Mouse (Mus musculus) midbrain, embryonic 14.5 days (tissue): Measurements from ENCODE around the gene Tmem158. TPM values are rescaled to one million over a fixed set of nuclear protein-coding genes. Genes with fewer than 3 reads are reported as not detected.

Source experiments
- ATAC-seq: fragments of 200-750 bp; cut with Nextera tagmentation; 2 replicates; pipeline ENCODE4 v1.8.0; 2017; ENCODE audit warnings: moderate number of reproducible peaks, moderate library complexity; ENCODE audit not compliant: low FRiP score, low TSS enrichment
- DNase-seq: peaks from one replicate; pipeline ENCODE4 v3.0.0-alpha.2; 2015
- H3K27ac ChIP-seq: fragments of 300-500 bp; sonication (generic); replicated peaks from 2 replicates; pipeline ENCODE4 v1.5.1; 2014; ENCODE audit warnings: mild to moderate bottlenecking, low read depth, low read length, moderate library complexity
- H3K27me3 ChIP-seq: fragments of 300-500 bp; sonication (generic); 2 replicates; pipeline ENCODE4 v1.6.1; 2014; ENCODE audit warnings: low read length, control low read depth, mixed read lengths; ENCODE audit not compliant: control insufficient read depth, insufficient read depth
- H3K36me3 ChIP-seq: fragments of 300-500 bp; sonication (generic); 2 replicates; pipeline ENCODE4 v1.6.1; 2014; ENCODE audit warnings: low read length, control low read depth; ENCODE audit not compliant: control insufficient read depth, insufficient read depth
- H3K4me1 ChIP-seq: fragments of 300-500 bp; sonication (generic); 2 replicates; pipeline ENCODE4 v1.6.1; 2014; ENCODE audit warnings: mild to moderate bottlenecking, antibody characterized with exemption, low read length, control low read depth; ENCODE audit not compliant: control insufficient read depth, insufficient read depth
- H3K4me2 ChIP-seq: fragments of 300-500 bp; sonication (generic); 2 replicates; pipeline ENCODE4 v1.6.1; 2014; ENCODE audit warnings: mild to moderate bottlenecking, low read length, moderate library complexity
- H3K4me3 ChIP-seq: fragments of 300-500 bp; sonication (generic); replicated peaks from 2 replicates; pipeline ENCODE4 v1.5.1; 2014; ENCODE audit warnings: low read depth, low read length
- H3K9ac ChIP-seq: fragments of 300-500 bp; sonication (generic); replicated peaks from 2 replicates; pipeline ENCODE4 v1.6.1; 2014; ENCODE audit warnings: mild to moderate bottlenecking, low read length, moderate library complexity
- H3K9me3 ChIP-seq: fragments of 300-500 bp; sonication (generic); 2 replicates; pipeline ENCODE4 v1.6.1; 2016; ENCODE audit warnings: low read length, control low read depth, mixed read lengths; ENCODE audit not compliant: control insufficient read depth
- WGBS: fragments of 180-500 bp; shearing (Covaris S2); extraction: QIAGEN DNeasy Blood & Tissue Kit; methylation state at CpG from one replicate; pipeline ENCODE4 v1.1.7; 2014; 5-methylcytosine and 5-hydroxymethylcytosine counted together
- polyA plus RNA-seq: library from polyadenylated mRNA; unstranded; fragments of >200 nt; fragmentation: Nextera tagmentation; extraction: Ambion mirVana; gene quantifications from 2 replicates; pipeline ENCODE4 v1.2.1, GENCODE M21; 2014

Tmem158 gene
- polyA plus RNA-seq, 1 experiment from 2014 or later, result 26.6 TPM

- no peak overlapping the region for H3K9ac ChIP-seq
- no peak for ATAC-seq
- peaks cover 4% of the 10 kb centered on the region; the same call in 1 of the 2 replicates for H3K4me1 ChIP-seq
- H3K4me3 ChIP-seq, result no peak overlapping the region
- H3K4me2 ChIP-seq, result no peak overlapping the region
- no peaks in the 10 kb centered on the region for H3K9me3 ChIP-seq
- 97% methylated on average over 5 of the region's 5 CpGs for WGBS
- DNase-seq, result no peak
- H3K36me3 ChIP-seq, result no peaks in the 10 kb centered on the region
- no peak overlapping the region for H3K27ac ChIP-seq
- H3K27me3 ChIP-seq, result no peaks in the 10 kb centered on the region
These were observed 20.3 kb downstream of the Tmem158 start for GRCm38 (mm10) chr9:123240271-123240670.

- no peak for ATAC-seq
- no peaks in the 10 kb centered on the region for H3K27me3 ChIP-seq
- no peak overlapping the region for H3K27ac ChIP-seq
- WGBS, result 73% methylated on average over 2 of the region's 2 CpGs
- H3K36me3 ChIP-seq, result no peaks in the 10 kb centered on the region
- no peaks in the 10 kb centered on the region for H3K9me3 ChIP-seq
- DNase-seq, result no peak
- H3K9ac ChIP-seq, result no peak overlapping the region
- no peak overlapping the region for H3K4me3 ChIP-seq
- peaks cover 4% of the 10 kb centered on the region; the same call in 1 of the 2 replicates for H3K4me1 ChIP-seq
- H3K4me2 ChIP-seq, result no peak overlapping the region
These were observed 20.9 kb downstream of the Tmem158 start for GRCm38 (mm10) chr9:123239651-123240050.

- no peaks in the 10 kb centered on the region for H3K9me3 ChIP-seq
- no peaks in the 10 kb centered on the region for H3K36me3 ChIP-seq
- ATAC-seq, result no peak
- 46% methylated on average over 4 of the region's 4 CpGs for WGBS
- no peak for DNase-seq
- H3K27me3 ChIP-seq, result no peaks in the 10 kb centered on the region
- H3K4me1 ChIP-seq, result peaks cover 4% of the 10 kb centered on the region; the same call in 1 of the 2 replicates
- no peak overlapping the region for H3K4me3 ChIP-seq
- no peak overlapping the region for H3K27ac ChIP-seq
- no peak overlapping the region for H3K4me2 ChIP-seq
- H3K9ac ChIP-seq, result no peak overlapping the region
These were observed 22.1 kb downstream of the Tmem158 start for GRCm38 (mm10) chr9:123238256-123239045.

- no peaks in the 10 kb centered on the region for H3K36me3 ChIP-seq
- no peaks in the 10 kb centered on the region for H3K27me3 ChIP-seq
- DNase-seq, result no peak
- H3K4me3 ChIP-seq, result no peak overlapping the region
- WGBS, result 38% methylated on average over 2 of the region's 2 CpGs
- no peak overlapping the region for H3K9ac ChIP-seq
- H3K4me2 ChIP-seq, result no peak overlapping the region
- no peaks in the 10 kb centered on the region for H3K9me3 ChIP-seq
- H3K4me1 ChIP-seq, result peaks cover 4% of the 10 kb centered on the region; the same call in 1 of the 2 replicates
- no peak overlapping the region for H3K27ac ChIP-seq
- no peak for ATAC-seq
These were observed 22.8 kb downstream of the Tmem158 start for GRCm38 (mm10) chr9:123237739-123238138.

DNA sequence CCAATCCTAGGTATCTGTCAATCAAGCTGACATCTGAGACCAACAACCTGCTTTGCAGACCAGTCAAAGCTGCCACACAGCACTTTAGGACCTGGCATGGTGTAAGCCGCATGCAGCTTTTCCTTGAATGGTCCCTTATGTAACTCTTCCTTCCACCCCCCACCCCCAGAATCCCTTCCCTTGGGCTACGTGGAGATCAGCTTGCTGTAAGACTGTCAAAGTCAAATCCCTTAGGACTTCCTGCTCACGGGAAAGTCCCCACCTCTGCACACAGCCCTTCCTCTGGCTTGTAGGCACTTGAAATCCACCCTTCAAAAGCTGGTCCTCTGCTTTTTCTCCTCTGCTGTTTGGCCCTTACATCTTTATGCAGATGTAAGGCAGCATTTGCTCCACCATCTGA, 24.9 kb downstream of the Tmem158 start:
- H3K4me2 ChIP-seq, result no peak overlapping the region
- H3K9me3 ChIP-seq, result no peaks in the 10 kb centered on the region
- H3K36me3 ChIP-seq, result no peaks in the 10 kb centered on the region
- H3K27ac ChIP-seq, result no peak overlapping the region
- no peak overlapping the region for H3K4me3 ChIP-seq
- DNase-seq (no peak), ATAC-seq (no peak)
- no peak overlapping the region for H3K9ac ChIP-seq
- H3K27me3 ChIP-seq, result no peaks in the 10 kb centered on the region
- 66% methylated on average over 3 of the region's 3 CpGs for WGBS
- H3K4me1 ChIP-seq, result peaks cover 4% of the 10 kb centered on the region; the same call in 1 of the 2 replicates

GRCm38 (mm10) chr9:123229826-123230225, 30.7 kb downstream of the Tmem158 start:
- Histone ChIP-seq H3K27me3 (no peaks in the 10 kb centered on the region), H3K4me3 (no peak overlapping the region), H3K4me1 (no peaks in the 10 kb centered on the region), H3K36me3 (no peaks in the 10 kb centered on the region), H3K27ac (no peak overlapping the region), H3K9me3 (no peaks in the 10 kb centered on the region), H3K9ac (no peak overlapping the region), H3K4me2 (no peak overlapping the region)
- ATAC-seq (no peak), DNase-seq (no peak)
- 83% methylated on average over 4 of the region's 4 CpGs for WGBS

DNA sequence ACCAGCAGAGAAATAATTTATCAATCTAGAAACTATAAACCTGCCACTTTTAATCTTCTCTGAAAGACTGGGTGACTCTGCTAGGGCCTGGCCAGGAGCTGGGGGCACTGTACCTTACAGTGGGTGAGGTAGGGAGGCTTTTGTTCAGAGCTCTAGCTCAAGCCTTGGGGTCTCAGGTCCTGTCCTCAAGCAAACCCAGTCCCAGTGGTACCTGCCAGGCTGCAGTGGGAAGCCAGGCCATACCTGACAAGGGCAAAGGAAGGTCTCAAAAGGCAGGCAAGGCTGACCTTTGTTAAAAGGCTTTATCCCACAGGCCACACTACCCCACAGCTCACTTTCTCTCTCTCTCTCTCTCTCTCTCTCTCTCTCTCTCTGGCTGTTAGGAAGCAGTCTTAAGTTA, 31.9 kb downstream of the Tmem158 start:
- H3K27me3 ChIP-seq, result no peaks in the 10 kb centered on the region
- H3K4me2 ChIP-seq, result no peak overlapping the region
- no peak overlapping the region for H3K27ac ChIP-seq
- H3K36me3 ChIP-seq, result no peaks in the 10 kb centered on the region
- H3K4me3 ChIP-seq, result no peak overlapping the region
- no peaks in the 10 kb centered on the region for H3K4me1 ChIP-seq
- H3K9me3 ChIP-seq, result no peaks in the 10 kb centered on the region
- DNase-seq, result no peak
- no peak overlapping the region for H3K9ac ChIP-seq
- ATAC-seq, result no peak

DNA sequence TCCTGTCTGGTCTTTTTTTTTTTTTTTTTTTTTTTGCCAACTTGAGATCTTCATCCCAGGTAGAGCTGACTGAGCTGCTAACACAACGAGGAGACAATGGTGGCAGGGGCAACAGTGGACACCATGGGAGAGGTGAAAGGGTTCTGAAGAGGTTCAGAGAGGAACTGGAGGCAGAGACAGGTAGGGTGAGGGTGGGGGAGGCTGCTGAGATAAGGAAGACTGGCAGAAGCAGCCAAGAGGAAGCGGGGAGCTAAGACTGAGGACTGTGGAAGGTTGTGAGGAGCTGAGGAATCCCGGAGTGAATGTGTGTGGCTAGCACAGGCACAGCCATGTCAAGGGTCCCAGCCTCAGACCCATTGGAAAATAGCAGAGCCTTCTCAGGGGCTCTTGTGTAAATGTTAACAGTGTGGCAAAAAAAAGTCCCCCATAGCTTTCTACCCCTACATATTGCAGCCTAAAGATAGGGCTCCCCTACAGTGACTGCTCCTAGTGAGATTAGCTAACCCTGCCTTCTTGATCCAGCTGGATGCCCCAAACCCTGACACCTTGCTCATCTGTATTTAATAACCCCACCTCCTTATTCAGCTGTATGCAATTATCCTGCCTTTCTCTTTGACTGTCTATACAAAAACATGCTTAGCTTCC, 33.3 kb downstream of the Tmem158 start:
- 81% methylated on average over 3 of the region's 3 CpGs for WGBS
- Histone ChIP-seq H3K9ac (no peak overlapping the region), H3K4me1 (no peaks in the 10 kb centered on the region), H3K4me2 (no peak overlapping the region), H3K36me3 (no peaks in the 10 kb centered on the region), H3K27ac (no peak overlapping the region), H3K27me3 (no peaks in the 10 kb centered on the region), H3K9me3 (no peaks in the 10 kb centered on the region), H3K4me3 (no peak overlapping the region)
- DNase-seq (no peak), ATAC-seq (no peak)
